Mouse (Mus musculus) right cerebral cortex, postnatal 14 days (tissue): ENCODE results near the gene Senp1.

ENCODE experiments used
- DNase-seq: peaks from one replicate; pipeline ENCODE4 v3.0.0; 2022

Gene Senp1

DNA sequence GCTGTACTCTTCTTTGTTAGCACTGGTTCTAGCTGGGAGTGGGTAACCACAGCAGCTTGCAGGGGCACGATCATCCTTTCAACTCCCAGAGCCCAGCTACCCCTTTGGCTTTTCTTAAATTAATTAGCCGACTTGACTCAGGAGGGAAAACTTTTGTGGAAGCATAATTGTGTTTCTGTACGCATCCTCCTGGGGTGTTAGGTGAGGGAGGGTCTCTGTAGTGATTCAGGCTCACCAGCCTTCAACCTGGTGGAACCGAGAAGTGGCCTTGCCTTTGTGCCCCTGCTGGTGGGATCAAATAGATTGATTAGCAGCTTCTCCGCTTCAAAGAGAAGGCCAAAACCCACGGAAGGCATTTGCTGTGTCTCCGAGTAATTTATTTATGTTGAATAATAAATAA, 93.6 kb downstream of the Senp1 start:
- no peak for DNase-seq

DNA sequence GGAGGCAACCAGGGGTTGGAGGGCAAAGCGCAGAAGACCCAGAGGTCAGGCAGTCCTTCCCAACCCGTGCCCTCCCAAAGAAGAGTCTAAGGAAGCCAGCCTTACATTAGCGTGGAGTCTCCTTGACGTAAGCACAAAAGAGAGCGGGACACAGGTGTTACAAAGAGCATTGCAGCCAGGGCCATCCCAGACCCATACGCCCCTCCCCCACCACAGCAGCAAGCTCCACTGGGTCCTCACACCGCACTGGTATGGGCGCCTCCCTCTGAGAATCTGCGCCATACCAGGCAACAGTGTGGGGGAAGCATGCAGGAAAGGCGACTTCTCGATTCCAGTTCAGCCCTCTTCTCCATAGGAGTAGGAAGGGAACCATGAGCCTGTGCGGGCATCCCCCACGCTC, 94.0 kb downstream of the Senp1 start:
- no peak for DNase-seq

DNA sequence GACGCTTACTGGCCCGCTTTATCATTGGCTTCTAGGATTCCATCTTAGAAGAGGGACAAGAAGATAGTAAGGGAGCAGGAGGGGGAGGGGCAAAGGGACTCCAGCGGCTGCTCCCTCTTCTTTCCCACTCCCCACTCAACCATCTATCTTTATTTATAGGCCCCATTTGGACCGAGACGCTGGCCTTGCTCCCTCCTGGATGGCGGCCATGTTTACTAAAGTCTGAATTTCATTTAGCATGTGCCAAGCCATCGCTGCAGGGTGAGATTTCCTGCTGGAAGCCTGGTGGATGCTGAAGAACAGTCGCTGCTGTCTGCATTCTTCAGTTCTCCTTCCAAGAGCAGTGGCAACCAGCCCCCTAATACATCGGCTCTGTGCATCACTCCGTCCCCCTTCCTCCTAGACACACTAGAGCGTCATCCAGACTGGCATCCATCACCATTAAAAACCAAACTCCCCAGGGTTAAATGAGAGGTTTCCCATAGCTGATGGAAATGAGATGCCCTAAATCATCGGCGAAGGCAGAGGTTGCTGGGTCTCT, 96.8 kb downstream of the Senp1 start:
- peak; percentile 30 for DNase-seq

DNA sequence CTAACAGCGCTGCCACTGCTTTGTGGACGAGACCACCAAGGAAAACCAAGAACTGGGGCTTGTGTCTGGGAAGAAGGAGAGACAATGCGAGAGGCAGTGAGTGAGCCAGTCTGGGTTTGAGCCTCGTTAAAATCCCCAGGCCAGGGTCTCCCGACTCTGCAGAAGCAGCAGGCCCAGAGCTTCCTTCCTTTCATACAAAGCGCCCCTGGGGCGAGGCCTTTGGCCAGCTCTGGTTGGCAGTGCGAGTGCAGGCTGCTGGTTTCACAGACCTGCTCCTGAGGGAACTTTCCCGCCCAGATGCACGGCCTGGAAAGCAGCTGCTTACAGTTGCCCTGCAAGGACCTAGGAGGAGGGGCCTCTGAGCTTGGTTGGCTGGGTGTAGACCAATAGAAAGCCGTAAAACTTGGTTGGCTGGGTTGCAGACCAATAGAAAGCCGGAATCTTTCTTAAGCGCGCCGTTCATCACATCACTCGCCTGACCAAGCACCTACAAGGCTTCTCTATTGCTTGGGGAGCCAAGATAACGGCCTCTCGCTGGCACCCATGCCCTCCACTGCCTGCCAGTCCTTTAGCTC, 100.7 kb downstream of the Senp1 start:
- peak; percentile 71 for DNase-seq

DNA sequence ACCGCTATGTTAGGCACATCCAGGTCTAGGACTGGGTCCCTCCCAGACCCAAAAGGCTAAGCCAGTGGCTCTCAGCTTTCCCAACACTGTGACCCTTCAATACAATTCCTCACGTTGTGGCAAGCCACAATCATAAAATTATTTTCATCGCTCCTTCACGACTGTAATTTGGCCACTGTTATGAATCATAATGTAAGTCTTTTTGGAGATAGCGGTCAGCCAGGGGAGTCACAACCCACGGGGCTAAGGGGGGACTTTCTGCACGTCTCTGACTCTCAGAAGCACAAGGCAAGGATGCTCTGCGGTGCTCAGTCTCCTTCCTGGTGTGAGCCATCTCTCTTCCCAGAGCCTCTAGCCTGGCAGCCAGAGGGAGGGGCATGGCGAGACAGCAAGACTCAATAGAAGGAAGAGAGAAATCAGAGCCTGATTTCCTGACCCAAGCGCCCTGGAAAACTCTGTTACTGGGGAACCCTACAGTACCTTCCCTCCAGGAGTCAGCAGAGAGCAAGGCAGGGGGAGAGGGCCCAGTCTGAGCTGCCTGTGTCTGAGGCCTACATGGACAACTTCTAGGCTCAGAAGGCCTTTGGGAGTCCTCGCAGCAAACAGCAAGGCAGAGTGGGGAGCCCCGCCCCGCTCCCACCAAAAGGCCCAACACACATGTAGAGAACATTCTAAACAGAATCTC, 101.4 kb downstream of the Senp1 start:
- DNase-seq, result no peak

DNA sequence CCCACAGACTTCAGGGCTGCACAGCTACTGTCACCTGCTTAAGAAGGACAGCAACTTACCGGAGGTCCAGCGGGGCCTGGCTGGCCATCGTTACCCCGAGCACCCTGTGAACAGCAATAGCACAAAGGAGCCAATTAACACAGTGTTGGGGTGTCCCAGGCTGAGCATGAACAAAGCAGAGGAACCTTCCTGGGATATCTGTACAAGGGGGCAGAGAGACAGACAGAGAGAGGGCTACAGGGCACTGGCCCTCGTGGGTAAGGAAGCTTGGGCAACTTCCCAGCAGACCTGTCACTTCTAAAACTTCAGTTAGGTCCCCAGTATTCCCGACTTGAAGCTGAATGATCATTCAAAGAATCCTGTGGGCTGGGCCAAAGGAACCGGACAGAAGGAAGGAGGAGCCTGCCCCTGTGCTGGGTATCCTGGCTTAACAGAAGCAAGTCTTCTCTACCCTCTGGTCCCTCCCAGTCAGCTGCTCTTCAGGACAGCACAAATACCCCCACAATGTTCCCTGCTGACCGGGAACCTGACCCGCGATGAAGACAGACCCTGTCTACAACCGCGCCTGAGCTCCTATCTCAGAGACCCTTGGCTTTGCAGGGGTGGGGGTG, 102.2 kb downstream of the Senp1 start:
- no peak for DNase-seq

DNA sequence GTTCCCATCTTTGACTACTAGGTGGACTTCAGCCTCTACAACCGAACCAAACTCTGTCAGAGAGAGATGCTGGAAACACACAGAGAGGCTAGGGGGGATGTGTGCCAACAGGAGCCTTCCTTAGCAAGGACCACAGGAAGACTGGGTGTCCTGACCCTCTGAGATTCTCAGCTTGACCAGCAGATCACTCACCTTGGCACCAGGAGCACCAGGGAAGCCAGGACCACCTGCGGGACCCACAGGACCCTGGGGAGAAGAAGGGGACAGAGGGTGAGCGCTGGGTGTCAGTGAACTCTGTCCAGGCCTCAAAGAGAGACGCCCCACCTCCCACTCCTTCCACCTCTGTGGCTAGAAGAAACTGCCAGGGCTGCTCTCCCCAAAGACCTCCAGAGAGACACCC, 102.8 kb downstream of the Senp1 start:
- no peak for DNase-seq

DNA sequence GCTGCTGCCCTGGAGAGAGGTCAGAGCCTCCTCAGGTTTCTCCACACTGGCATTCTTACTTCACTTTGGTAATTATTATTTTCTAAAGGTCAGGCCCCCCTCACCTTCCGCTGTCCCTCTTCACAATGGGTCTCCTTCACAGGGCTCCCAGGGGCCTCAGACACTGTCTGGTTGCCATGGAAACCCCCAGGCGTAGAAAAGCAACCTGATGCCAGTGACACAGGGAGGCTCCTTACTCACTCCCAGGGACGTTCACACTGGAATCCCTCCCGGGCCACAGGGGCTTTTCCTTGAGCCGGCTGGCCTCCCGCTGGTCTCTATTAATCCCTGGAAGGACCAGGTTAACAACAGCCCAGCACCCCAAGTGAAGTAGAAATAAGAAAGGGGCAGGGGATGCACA, 103.4 kb downstream of the Senp1 start:
- no peak for DNase-seq

DNA sequence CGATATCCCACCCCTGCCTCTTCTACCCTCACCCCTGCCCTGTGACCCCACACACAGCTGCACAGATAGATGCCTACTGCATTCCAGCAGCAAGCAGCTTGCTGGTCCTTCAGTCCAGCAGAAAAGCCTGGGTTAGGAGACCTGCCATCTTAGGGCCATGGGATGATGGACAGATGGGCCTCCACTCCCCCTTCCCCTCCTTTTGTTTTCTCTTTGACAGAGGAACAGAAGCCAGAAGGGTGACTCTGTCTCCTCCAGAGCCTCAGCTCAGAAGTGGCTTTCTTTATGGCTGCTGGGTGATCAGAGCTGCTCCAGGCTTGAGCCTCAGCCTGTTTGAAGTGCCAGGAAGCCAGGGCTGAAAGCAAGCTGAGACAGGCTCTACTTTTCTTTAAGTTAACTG, 104.0 kb downstream of the Senp1 start:
- no peak for DNase-seq
